Mouse (Mus musculus): Measurements from ENCODE around the gene Rassf8.

Gene Rassf8

DNA sequence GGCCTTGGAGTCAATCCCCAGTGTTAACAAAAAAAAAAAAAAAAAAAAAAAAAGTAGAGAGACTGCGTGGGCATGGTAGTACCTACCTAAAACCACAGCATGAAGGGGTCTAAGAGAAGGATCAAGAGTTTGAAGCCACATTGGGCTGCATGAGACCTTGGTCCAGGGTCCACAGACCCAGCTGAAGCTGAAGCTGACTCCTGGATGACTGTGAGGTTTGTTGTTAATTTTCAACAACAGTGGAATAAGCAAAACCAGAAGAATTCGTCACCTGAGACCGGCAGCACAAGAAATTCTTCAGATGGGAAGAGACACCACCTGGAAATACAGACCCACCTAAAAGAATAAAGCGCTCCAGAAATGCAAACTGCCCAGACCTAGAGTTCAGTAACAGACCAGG is 79.8 kb downstream of the Rassf8 start:
- no peak for DNase-seq

DNA sequence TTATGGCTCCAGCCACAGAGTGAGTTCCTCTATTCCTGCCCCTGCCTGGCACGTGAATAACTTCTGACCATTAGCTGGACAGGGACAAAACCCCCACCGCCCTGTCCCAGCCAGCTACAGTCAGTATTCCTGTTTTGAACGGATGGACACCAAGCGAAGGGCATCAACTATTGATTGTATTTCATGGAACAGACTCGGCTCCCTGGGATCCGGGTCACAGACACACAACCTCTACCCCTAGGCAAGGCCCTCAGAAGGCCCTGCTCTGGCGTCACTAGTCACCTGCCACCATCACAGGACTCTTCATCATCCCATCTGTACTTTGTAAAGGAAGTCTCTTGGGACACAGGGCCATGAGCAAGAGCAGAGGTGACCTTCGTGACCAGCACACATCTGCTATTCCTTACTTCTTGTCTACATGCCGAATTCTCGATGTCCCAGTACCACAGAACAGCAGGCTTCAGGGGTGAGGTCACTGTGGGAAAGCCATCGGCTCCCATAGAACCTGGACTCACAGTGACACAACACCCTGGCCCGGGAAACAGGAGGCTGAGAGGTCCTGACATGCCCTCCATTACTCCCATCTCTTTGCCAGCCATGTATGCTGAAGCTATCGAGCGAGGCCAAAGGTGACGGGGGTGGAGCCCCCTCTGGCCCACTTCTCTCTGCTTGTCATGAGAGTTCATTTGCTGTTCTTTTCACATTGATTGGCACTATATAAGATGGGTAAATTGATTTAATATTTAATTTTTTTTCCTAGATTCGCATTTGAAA is 82.7 kb downstream of the Rassf8 start:
- DNase-seq: no peak

DNA sequence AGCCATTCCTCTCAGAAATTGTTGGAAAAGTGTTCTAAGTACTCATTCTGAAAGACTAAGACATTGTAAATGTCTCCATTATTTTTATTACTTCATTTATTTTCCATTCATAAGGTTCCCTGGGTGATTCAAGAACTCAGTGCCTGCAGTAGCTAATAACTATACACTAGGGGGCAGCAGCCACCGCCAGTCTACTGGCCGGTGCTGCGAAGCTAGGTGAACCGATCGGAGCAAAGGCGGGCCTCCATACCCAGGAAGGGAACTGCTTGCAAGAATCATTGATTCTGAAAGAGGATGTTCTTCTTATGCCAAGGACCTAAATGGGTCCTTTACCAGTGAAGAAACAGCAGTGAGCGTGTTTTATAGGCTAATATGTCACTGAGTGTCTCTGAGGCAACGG is 83.6 kb downstream of the Rassf8 start:
- peak; percentile 87 for DNase-seq

DNA sequence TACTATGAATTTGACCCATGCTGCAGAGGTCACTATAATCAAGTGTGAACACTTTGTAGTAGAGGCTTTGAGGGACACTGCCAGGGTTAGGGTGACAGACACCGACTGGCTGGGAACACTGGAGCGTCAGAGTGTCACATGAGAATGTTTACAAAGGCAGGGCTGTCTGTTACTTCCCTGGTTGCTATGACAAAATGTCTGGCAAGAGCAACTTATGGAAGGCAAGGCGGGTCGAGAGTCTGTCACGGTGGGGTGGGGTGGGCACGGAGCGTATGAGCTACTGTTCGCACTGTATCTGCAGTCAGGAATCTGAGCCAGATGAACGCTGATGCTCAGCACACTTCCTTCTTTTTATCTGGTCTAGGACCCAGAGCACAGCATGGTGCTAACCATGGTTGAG is 84.1 kb downstream of the Rassf8 start:
- no peak for DNase-seq

DNA sequence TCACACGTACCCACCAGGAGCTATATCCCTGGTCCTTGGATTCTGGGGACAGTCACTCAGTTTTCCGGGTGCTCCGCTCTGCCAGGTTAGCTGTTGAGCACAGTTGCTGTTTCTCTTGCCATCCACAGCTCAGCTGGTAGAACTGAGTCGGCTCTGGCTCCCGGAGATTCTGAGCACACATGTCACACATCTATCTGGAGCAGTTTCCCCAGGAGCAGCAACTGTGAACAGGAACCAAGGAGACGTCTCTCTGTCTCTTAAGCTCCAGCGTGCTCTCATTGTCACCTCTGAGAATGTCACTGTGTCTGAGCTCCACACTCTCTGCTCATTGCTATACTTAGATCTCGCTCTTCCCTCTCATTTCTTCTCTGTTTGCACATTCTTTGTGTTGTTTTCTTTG is 86.4 kb downstream of the Rassf8 start:
- no peak for DNase-seq

DNA sequence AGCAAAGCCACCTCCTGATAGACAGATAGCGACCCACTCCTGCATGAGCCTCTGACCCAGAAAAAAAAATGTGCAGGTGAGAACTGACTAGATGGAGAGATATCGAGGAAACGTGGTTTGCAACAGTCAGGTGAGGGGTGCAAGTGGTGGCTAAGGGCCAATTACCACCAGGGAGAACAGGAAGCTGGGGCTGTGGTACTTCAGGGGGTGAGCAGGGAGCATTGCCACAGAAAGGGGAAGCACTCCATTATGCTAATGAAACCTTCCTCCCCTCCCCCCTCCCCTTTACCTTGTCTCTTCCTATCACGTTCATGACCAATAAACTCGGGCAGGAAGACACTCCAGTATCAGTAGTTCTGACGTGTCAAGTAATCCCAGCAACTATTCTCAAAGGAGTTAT is 88.8 kb downstream of the Rassf8 start:
- no peak for DNase-seq

DNA sequence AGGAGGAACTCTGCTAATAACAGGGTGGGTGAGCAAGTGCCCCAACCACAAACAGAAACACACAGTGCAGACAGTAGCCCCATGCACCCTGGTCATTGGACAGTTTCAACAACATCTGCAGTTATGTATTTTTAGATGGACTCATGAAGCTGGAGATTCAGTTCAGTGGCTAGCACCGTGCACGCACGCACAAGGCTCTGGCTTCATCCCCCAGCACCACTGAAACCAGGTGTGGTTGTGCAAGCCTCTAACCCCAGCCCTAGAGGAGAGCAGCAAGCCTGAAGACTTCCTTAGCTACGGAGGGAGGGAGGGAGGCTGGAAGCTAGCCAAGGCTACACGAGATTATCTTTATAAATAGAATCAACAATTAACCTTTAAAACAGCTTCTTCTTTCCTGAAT is 99.1 kb downstream of the Rassf8 start:
- DNase-seq: no peak

DNA sequence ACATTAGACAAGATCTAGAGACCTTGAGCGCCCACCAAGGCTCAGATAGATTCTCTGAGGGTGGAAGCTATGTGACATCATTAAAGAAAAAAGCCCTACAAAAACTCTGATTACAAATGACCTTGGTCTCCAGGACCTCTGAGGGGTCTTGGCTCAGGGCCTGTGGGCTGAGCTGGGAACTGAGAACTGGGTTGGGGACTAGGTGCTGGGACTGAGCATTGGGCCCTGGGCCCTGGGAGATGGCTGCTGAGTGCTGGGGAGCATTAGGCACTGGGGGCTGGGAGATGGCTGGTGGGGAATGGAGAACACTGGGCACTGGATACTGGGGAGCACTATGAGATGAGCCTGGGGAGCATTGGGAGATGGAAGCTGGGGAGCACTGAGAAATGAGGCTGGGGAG is 99.5 kb downstream of the Rassf8 start:
- DNase-seq: no peak

DNA sequence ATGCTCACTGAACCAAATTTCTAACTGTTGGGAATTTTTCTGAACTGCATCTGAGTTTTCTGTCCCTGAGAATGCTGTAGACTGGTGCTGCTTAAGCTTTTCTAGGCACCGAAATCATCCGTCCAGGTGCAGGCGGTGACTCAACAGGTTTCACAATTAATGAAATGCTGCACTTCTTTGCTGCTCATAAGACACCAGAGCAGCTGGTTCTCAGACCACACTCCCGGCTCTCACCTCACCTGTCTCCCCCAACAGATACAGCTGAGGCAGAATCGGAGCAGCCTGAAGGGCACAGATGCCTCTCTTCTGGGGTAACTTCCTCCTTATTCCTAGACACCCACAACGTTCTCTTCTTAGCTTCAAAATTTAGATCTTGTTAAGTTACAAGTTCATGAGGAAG is 100.4 kb downstream of the Rassf8 start:
- DNase-seq: no peak

DNA sequence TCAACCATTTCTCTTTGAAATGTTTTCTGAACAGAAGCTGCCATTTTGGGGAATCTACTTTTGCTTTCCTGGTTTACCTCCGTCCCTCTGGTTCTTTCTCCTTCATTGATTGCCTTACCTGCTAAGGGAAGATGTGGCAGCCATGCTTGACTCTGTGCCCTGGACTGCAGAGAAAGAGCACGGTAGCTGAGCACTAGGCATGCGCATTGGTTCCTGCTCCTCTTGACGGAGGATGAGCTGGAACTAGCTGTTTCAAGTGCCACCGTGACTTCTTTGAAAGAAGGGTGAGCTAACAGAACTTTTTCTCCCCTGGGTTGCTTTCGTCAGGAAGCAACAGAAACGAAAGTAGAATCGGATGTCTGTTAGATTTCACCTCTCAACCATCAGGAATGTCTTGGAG is 101.1 kb downstream of the Rassf8 start:
- no peak for DNase-seq

DNA sequence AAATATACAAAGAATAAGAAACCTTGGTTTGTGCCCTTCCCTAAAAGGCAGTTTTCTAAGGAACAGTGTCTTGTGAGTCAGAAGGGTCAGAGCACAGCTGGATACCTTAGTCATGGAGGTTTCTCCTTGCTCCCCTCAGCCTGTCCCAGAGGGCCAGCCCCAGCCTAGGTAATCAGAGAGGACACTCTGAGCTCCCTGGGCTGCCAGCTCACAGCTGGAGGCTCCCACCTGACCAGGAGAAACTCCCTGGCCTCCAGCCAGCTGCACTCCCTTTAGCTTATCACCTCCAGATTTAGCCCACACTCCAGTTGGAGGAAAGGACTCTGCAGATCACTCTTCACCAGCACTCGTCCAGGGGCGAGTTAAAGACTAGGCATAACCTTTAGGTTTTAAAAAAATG is 104.2 kb downstream of the Rassf8 start:
- no peak for DNase-seq

DNA sequence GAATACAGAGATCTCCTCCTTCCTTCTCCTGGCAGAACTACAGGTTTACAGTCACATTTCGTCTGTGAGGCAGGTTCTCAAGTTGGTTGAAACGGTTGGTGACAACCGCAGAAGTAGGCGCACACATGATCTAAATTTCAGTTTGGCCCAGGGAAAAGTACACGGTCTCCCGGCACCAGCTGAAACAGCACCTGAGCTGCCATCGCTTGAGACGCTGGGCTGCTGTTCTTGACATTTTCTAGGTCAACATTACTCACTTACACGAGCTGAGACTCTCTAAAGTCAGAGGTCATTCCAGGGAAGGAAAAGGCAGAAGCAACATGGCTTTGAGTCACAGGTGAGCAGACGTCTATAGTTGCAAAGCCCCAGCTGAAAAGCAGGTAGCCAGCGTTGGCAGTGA is 105.4 kb downstream of the Rassf8 start:
- no peak for DNase-seq

DNA sequence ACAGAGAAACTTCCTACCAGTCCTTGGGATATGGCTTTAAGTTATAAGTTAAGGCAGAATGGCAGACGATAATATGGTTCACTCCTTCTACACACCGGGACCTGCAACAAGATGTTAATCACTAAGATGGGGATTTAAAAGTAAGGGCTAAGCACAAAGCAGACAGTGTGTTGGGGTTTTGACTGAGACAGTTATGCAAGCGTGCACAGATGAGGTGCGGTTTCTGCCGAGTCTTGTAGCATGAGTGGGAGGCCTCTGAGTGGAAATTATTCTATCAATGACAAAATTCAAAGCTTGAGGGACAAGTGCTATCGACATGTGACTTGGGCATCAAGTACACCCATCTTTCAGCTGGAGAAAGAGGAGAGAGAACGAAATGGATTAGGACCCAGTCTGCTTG is 106.2 kb downstream of the Rassf8 start:
- no peak for DNase-seq

DNA sequence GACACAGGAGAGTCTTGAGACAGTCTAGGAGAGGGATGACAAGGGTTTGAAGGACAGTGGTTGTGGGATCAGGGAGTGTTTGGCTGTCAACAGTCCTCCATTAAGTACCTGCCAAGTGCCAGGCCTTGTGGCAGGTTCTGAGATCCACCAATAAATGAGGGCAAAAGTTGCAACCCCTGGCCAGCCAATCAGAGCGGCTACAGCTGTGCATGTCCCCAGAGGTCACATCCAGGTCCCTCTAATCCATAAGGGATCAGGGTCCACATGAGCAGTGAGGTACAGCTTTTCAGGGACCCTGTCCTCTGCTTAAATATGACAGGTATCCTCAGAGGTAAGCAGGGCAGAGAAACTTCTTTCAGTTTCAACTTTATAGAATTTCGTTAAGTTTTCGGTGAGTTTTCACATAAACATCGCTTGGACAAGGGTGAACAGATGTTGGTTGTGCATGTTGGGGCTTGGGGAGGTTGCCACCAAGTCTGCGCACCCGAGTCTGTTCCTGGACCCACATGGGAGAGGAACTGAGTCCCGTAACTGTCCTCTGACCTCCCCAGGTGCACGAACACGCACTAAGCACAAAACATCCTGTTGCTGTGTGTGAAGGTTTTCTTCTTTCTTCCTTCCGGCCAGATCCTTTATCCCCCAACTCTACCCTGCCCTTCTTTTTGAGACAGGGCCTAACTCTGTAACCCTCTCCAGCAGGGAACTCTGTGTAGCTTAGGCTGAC is 107.0 kb downstream of the Rassf8 start:
- no peak for DNase-seq

DNA sequence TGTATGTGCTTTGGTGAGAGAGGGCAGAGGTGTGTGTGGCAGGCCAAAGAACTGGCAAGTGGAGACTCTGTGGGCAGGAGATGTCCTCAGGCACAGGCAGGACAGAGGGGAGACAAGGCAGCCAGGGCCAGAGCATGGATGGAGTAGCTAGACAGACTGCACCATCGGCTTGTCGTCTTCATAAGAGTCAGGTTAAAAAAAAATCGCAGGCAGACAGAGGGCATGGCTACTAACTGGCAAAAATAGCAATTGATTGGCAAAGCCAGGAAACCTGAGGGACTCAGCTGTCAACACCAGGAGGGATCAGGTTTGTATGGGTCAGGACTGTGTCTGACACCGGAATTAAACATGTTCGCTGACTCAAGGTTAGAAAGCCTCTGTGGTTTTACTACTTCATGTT is 108.2 kb downstream of the Rassf8 start:
- DNase-seq: no peak

DNA sequence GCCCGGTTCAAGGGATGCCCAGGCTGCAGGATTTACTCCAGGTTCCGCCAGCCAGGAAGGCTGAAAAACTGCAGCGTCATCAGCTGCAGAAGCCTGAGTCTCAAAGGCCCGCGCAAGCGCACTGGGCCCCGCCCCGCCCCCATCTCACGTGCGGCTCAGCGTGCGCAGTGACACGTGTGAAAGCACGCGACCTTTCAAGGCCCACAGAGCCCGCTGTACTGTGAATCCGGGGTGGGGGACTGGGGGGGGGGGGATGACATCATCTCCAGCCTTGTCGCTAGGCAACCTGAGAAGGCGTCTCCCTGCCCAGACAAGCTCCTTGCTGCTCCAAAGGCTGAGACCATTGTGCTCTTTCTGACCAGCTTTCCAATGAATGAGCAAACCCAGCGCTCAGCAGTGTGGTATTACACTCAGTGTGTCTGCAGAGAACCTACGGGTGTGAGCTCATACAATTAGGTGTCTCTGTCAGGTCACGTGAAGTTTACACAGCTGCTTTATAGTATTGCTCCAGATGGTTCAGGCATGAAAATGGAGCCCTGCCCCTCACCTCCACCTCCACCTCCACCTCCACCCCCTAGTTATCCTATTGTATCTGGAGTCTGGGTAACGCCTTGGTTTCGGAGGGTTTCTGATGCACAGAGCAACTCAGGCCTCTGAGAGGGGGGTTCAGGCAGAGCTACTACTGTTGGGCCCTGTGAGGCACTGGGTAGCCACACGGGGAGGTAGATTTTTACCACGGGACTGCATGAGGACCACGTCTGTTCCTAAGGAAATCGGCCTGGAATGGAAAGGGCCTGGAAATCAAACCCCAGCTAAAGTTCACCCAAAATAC is 109.4 kb downstream of the Rassf8 start:
- DNase-seq: peak; percentile 97

DNA sequence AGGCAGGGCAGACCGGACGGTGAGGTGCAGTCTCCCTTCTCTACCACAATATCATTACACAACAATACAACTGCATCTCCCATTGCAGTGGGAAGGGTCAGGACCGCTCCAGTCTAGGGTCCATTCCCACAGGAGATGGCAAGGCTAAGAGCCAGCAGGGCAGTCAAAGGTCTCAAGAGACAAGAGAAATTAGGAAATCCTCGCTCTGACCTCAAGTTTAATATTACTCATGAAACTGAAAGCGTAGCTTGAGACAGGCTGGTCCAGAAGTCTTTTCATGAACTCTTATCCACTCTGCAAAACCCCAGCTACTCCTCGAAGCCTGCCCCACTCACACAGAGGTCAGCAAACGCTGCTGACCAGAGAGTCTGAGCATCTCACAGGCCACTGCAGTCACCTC is 110.9 kb downstream of the Rassf8 start:
- no peak for DNase-seq

DNA sequence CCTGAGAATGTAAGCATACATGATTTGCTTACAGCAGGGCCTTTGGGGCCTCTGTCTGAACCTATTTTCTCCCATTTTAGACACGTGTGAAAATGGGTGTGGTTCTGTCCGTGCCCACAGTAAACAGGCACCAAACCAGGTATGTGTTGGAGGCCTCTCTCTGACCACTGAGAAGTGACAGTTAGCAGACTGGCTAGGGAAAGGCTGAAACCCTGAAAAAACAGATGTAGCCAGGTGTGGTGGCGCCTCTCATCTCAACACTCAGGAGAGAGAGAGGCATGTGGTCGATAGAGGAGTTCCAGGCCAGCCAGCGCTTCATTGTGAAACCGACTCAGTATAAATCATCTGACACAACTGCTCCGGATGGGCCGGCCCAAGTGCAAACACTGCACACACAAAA is 111.9 kb downstream of the Rassf8 start:
- DNase-seq: no peak

DNA sequence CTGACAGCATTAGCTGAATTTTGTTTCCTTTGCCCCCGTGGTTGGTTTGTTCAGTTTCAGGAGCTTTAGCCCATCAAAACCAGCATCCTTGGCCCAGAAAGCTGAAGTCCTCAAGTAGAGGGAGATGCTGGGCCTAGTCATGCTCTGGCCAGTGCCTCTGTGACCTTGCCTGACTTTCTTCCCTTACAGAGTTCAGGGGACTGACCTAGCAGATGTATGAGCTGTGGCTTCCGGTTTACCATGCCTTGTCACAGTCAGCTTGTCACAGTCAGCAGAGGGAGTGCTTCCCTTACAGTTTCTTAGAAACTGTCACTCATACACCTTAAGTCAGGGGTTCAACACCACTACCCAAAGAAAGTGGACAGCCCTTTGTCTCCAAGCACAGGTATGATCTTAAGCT is 113.8 kb downstream of the Rassf8 start:
- DNase-seq: peak; percentile 20

DNA sequence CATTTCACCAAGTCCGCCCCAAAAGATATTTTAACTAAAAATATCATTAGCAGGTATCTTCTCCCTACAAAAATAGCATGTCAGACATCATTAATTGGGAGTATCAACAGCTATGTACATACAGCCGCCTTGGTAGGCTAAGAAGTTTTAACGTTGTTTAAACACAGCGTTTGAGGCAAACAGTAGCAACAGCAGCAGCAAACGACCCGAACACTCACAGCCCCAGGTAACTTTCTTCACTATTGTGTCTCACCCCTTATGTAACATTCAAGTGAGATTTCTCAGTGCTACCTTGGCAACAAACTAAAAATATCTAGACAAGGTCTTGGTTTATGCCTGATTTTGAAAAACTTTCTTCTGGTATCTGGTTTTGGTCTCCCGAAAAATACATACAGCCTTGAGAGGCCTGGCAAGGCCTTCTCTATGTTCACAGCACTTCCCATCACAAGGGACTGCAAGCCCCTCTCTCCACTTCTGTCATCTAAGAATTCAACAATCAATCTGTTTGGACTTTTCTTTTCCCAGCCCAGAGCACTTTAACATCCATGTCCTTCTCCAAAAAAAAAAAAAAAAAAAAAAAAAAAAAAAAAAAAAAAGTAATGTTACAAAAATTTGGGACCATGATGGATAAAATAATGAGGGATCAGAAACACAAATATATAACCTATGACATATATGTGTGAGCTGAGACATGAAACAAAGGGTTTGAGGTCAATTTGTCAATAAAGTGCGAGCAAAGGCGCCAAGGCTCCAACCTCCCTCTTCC is 115.1 kb downstream of the Rassf8 start:
- DNase-seq: no peak

DNA sequence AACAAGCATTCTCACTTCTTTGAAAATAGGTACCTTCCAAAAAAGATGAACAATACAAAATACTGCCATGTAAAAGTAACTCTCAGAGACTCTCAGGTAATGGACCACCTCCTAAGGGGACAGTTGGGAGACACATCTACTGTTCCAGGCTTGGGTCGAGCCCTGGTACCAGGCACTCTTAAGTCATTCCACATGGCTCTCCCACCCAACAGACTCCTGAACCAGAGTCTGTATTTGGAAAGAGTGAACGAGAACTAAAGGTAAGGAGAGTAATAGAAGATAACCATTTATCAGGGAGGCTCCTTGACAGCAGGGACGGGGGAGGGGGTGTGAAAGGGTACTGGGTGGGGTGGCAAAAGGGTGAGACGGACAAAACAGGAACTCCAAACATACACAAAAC is 115.8 kb downstream of the Rassf8 start:
- DNase-seq: no peak

DNA sequence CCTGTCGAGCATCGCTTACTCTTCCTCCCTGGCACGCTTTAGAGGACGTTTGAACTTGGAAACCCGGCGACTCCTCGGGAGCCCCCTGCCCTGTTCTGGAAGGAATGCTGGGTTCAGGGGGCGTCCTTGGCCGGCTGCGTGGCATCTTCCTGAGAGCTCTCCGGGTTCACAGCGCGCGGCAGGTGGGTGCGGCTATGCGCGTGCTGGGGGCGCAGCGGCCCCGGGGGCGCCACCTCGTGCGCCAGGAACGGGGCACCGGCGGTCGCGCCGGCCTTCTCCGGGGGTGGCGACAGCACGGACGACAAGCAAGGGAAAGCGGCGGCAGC is 116.2 kb downstream of the Rassf8 start:
- DNase-seq: no peak

Measured in embryo, embryonic 11 days (tissue).